Mouse (Mus musculus): ENCODE measurements around the gene 4930518I15Rik. TPM values are rescaled to one million over a fixed set of nuclear protein-coding genes. Genes with fewer than 3 reads are reported as not detected.

Gene 4930518I15Rik
- total and polyA plus RNA-seq, 3 experiments = 0.51 to 0.81 (median 0.72) TPM

- no peak overlapping the region for H3K9ac ChIP-seq (ENCODE audit: insufficient read depth, low read depth)
- H3K79me2 ChIP-seq (replicated peaks; ENCODE audit: control insufficient read depth, extremely low read depth, insufficient read depth, poor library complexity, severe bottlenecking) = peaks cover 25% of the 10 kb centered on the region
- TF ChIP-seq MEF2A (IDR thresholded peaks at IDR 0.05; ENCODE audit: borderline replicate concordance, low read depth, low read length) (no peak), ZKSCAN1 (IDR thresholded peaks at IDR 0.05; ENCODE audit: borderline replicate concordance, low read depth, low read length) (no peak), GABPA (IDR thresholded peaks at IDR 0.05; ENCODE audit: insufficient replicate concordance, low read depth, low read length) (no peak), ETS1 (conservative IDR thresholded peaks at IDR 0.05; ENCODE audit: low read depth, low read length) (no peak), CTCF (conservative IDR thresholded peaks at IDR 0.05 in 1 of 2, IDR thresholded peaks at IDR 0.05 in 1 of 2; ENCODE audit: low read depth in 2 of 2, low read length in 2 of 2) (no peak), JUN (IDR thresholded peaks at IDR 0.05; ENCODE audit: insufficient read depth, low read depth, low read length) (no peak), MAZ (IDR thresholded peaks at IDR 0.05; ENCODE audit: low read depth, low read length) (no peak), TCF12 (IDR thresholded peaks at IDR 0.05; ENCODE audit: low read depth, low read length) (no peak), USF1 (IDR thresholded peaks at IDR 0.05; ENCODE audit: low read depth, low read length) (no peak), SMC3 (IDR thresholded peaks at IDR 0.05; ENCODE audit: low read depth, low read length) (no peak), RCOR1 (conservative IDR thresholded peaks at IDR 0.05; ENCODE audit: low read depth, low read length) (no peak), MAX (IDR thresholded peaks at IDR 0.05; ENCODE audit: low read length) (no peak), POLR2A (IDR thresholded peaks at IDR 0.05; ENCODE audit: low read depth, low read length) (no peak), SIN3A (IDR thresholded peaks at IDR 0.05; ENCODE audit: low read length) (no peak), MXI1 (IDR thresholded peaks at IDR 0.05; ENCODE audit: low read depth, low read length) (no peak), BHLHE40 (IDR thresholded peaks at IDR 0.05; ENCODE audit: low read depth, low read length) (no peak), RAD21 (IDR thresholded peaks at IDR 0.05; ENCODE audit: low read depth, low read length) (no peak)
- H3K4me1 ChIP-seq (ENCODE audit: control insufficient read depth in 1 of 2, insufficient read depth in 2 of 2) = peaks cover 0 to 20% of the 10 kb centered on the region in 2 experiments; a peak in 2 of 4 replicates
- DNase-seq (ENCODE audit: extremely low read depth) = no peak
- dilution Hi-C loops (cut with MboI; ENCODE audit: extremely low pct_ligation_motif_present, extremely low pct_unique_long_range_greater_than_20kb, low sequenced_read_pairs) = no loop called here
- in situ Hi-C loops (cut with MboI; ENCODE audit: low pct_ligation_motif_present, low pct_unique_long_range_greater_than_20kb, low sequenced_read_pairs) = no loop called here
- no peak overlapping the region for H3K27ac ChIP-seq (ENCODE audit: insufficient read depth, low read depth)
- no peaks in the 10 kb centered on the region for H3K27me3 ChIP-seq (replicated peaks)
- H3K4me2 ChIP-seq (ENCODE audit: insufficient read depth, low read depth, poor library complexity, severe bottlenecking) = no peak overlapping the region
- no peak overlapping the region for H3K4me3 ChIP-seq (replicated peaks in 1 of 3; ENCODE audit: low read depth in 2 of 3, low read length in 2 of 3, poor library complexity in 1 of 3)
- H3K36me3 ChIP-seq (replicated peaks in 1 of 2; ENCODE audit: control insufficient read depth in 1 of 2, insufficient read depth in 1 of 2, low read length in 1 of 2) = peaks cover 53 to 92% of the 10 kb centered on the region in 2 experiments
- no peaks in the 10 kb centered on the region for H3K9me3 ChIP-seq (replicated peaks; ENCODE audit: low read length)
Observed at GRCm38 (mm10) chr2:156868994-156869393, 11.2 kb upstream of the 4930518I15Rik start.

DNA sequence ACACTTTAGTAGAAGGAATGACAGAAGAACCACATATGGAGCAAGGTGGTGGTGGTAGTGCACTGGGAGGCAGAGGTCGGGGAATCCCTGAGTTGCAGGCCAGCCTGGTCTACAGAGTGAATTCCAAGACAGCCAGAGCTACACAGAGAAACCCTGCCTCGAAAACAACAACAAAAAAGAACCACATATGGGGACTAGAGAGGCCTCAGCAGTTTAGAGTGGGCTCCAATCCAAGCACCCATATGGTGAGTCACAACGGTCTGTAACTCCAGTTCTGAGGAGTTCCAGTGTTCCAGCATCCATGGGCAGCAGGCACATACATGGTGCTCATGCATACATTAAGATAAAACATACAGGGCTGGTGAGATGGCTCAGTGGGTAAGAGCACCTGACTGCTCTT, 6.7 kb upstream of the 4930518I15Rik start:
- peak overlapping the region in 2 of 3 experiments; percentile 100 for H3K4me3 ChIP-seq (replicated peaks in 1 of 3; ENCODE audit: low read depth in 2 of 3, low read length in 2 of 3, poor library complexity in 1 of 3)

More for the DNA sequence above, 6.7 kb upstream of the 4930518I15Rik start:
- Histone ChIP-seq H3K4me2 (ENCODE audit: insufficient read depth, low read depth, poor library complexity, severe bottlenecking) (peak overlapping the region; percentile 82), H3K9ac (ENCODE audit: insufficient read depth, low read depth) (peak overlapping the region; percentile 80), H3K36me3 (replicated peaks in 1 of 2; ENCODE audit: control insufficient read depth in 1 of 2, insufficient read depth in 1 of 2, low read length in 1 of 2) (peaks cover 21 to 47% of the 10 kb centered on the region in 2 experiments), H3K9me3 (replicated peaks; ENCODE audit: low read length) (no peaks in the 10 kb centered on the region), H3K27me3 (replicated peaks) (no peaks in the 10 kb centered on the region), H3K27ac (ENCODE audit: insufficient read depth, low read depth) (no peak overlapping the region), H3K79me2 (replicated peaks; ENCODE audit: control insufficient read depth, extremely low read depth, insufficient read depth, poor library complexity, severe bottlenecking) (peaks cover 48% of the 10 kb centered on the region), H3K4me1 (ENCODE audit: control insufficient read depth in 1 of 2, insufficient read depth in 2 of 2) (peaks cover 3 to 32% of the 10 kb centered on the region in 2 experiments; a peak in 3 of 4 replicates)
- dilution Hi-C loops (cut with MboI; ENCODE audit: extremely low pct_ligation_motif_present, extremely low pct_unique_long_range_greater_than_20kb, low sequenced_read_pairs) = no loop called here
- no peak for TF ChIP-seq USF1 (IDR thresholded peaks at IDR 0.05; ENCODE audit: low read depth, low read length)
- TF ChIP-seq MAFK (IDR thresholded peaks at IDR 0.05; ENCODE audit: insufficient replicate concordance, low read length) = no peak
- no peak for TF ChIP-seq KAT2A (IDR thresholded peaks at IDR 0.05; ENCODE audit: insufficient replicate concordance, low read length)
- TF ChIP-seq JUN (IDR thresholded peaks at IDR 0.05; ENCODE audit: insufficient read depth, low read depth, low read length) = no peak
- no peak for TF ChIP-seq RCOR1 (conservative IDR thresholded peaks at IDR 0.05; ENCODE audit: low read depth, low read length)
- in situ Hi-C loops (cut with MboI; ENCODE audit: low pct_ligation_motif_present, low pct_unique_long_range_greater_than_20kb, low sequenced_read_pairs) = no loop called here
- DNase-seq (ENCODE audit: extremely low read depth) = no peak

Data from CH12.LX (cell line).